Mouse (Mus musculus): Measurements from ENCODE around the gene Olfr875. TPM values are rescaled to one million over a fixed set of nuclear protein-coding genes. Genes with fewer than 3 reads are reported as not detected.

Olfr875 gene
- not detected in 2 replicates for polyA plus RNA-seq (2012; rRNA removed)

DNA sequence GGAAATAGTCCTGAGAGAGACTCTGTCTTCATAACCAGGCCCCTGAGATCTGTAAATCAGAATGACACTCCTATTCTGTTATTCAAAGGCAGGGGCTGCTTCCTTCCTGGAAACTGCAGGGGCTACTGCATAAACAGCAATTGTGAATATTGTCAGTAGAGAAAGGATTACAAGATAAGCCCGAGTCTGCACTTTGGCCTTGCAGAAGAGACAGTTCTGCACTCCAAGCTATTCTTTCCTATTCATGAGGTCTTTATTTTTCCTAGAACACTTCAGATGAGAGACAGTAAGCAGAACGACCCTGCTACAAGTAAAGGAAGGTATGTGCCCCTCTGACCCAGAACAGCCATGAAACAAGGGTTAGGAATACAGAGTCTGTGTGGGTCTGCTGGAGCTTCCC lies at the start of gene Olfr875:
Olfr875 (plus strand) TSS at position 99 of the 400 bp plus-strand sequence.

DNA sequence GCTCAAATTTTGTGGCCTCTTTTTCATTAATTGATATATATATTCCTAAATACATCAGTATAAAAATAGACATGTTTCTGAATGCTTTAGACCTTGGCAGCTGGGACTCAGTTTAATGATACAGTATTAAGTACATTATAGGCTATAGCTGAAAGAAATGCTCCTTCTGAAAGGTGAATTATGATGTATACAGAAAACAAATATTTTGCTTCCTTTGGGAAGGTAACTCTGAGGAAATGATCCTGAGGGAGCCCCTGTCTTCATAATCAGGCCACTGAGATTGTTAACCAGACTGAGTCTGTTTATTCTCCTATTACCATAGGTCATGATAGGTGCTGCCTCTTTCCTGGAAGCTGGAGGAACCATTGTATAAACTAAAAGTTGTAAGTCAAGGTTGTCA lies 26.9 kb upstream of the Olfr875 start, which contains the start of gene Olfr874:
Olfr874 (plus strand) TSS at position 301 of the 400 bp plus-strand sequence.

DNA sequence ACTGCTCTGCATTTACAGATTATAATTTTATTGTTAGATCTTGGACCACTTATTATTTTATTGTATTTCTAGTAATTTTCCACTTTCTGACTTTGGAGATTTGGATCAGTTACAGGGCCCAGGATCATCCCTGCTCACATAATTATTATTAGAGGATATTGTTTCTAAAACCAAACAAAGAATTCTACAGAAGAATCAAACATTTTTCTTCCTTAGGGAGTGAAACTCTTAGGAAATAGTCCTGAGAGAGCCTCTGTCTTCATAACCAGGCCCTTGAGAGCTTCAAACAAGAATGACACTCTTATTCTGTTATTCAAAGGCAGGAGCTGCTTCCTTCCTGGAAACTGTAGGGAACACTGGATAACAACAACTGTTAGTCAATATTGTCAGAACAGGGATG lies 31.1 kb downstream of the Olfr875 start, which contains the start of gene Olfr876:
Olfr876 (plus strand) TSS at position 301 of the 400 bp plus-strand sequence.

Other genes with a start within 250 kb of the Olfr875 start
- 21.5 and 24.7 TPM in 2 replicates for gene Esam, start 243.8 kb upstream of the Olfr875 start, polyA plus RNA-seq (2012; rRNA removed)
- 434 and 485 TPM in 2 replicates for gene Vsig2, start 232.6 kb upstream of the Olfr875 start, polyA plus RNA-seq (2012; rRNA removed)
- gene Nrgn, start 219.0 kb upstream of the Olfr875 start, polyA plus RNA-seq (2012; rRNA removed), result 3.1 and 4.8 TPM in 2 replicates
- gene Siae, start 216.2 kb upstream of the Olfr875 start, polyA plus RNA-seq (2012; rRNA removed), result 0.99 and 1.4 TPM in 2 replicates
- gene Spa17, start 158.1 kb upstream of the Olfr875 start, polyA plus RNA-seq (2012; rRNA removed), result 0.18 and 0.34 TPM in 2 replicates
- 24.2 and 26.7 TPM in 2 replicates for gene Tbrg1, start 114.5 kb upstream of the Olfr875 start, polyA plus RNA-seq (2012; rRNA removed)
- not detected in 2 replicates for gene Panx3, start 102.6 kb upstream of the Olfr875 start, polyA plus RNA-seq (2012; rRNA removed)
- not detected in 2 replicates for gene Olfr160, start 55.6 kb upstream of the Olfr875 start, polyA plus RNA-seq (2012; rRNA removed)
- not detected in 2 replicates for gene Olfr874, start 26.8 kb upstream of the Olfr875 start, polyA plus RNA-seq (2012; rRNA removed)
- gene Olfr876, start 31.2 kb downstream of the Olfr875 start, polyA plus RNA-seq (2012; rRNA removed), result not detected in 2 replicates
- not detected in 2 replicates for gene Olfr877, start 82.4 kb downstream of the Olfr875 start, polyA plus RNA-seq (2012; rRNA removed)
- gene Olfr145, start 124.9 kb downstream of the Olfr875 start, polyA plus RNA-seq (2012; rRNA removed), result not detected in 2 replicates
- gene Olfr878, start 146.0 kb downstream of the Olfr875 start, polyA plus RNA-seq (2012; rRNA removed), result not detected in 2 replicates
- gene Olfr881, start 220.0 kb downstream of the Olfr875 start, polyA plus RNA-seq (2012; rRNA removed), result not detected in 2 replicates

Data from stomach, adult 2 months (tissue).